Mouse (Mus musculus) spleen, postnatal 36 days (tissue): ENCODE results near the gene Rab40c.

Experiments
- DNase-seq, 2 experiments: peaks; one replicate each; pipeline ENCODE4 v3.0.0; 2022; ENCODE audit warnings: low spot score in 2 of 2, mixed read lengths in 1 of 2

Rab40c gene

GRCm38 (mm10) chr17:25919144-25919785 is at the start of gene Rab40c:
Gene Rab40c, minus strand, starts transcription at chr17:25919727.
- DNase-seq, result no peak

GRCm38 (mm10) chr17:25968176-25968575 is 48.6 kb upstream of the Rab40c start:
- DNase-seq, result no peak

GRCm38 (mm10) chr17:25967652-25968051 is 48.1 kb upstream of the Rab40c start:
- DNase-seq, result no peak

- no peak for DNase-seq
These were observed 44.7 kb upstream of the Rab40c start for GRCm38 (mm10) chr17:25964271-25964670.

GRCm38 (mm10) chr17:25962413-25962905 is 42.9 kb upstream of the Rab40c start:
- DNase-seq, result no peak

- DNase-seq, result peak; percentile 64 to 73
These were observed 42.0 kb upstream of the Rab40c start for GRCm38 (mm10) chr17:25961566-25961965.

GRCm38 (mm10) chr17:25959630-25960467 is 40.3 kb upstream of the Rab40c start:
- DNase-seq, result no peak

GRCm38 (mm10) chr17:25958771-25959494 is 39.4 kb upstream of the Rab40c start:
- DNase-seq, result no peak

GRCm38 (mm10) chr17:25957586-25958051 is 38.1 kb upstream of the Rab40c start:
- no peak for DNase-seq

GRCm38 (mm10) chr17:25956631-25957030 is 37.1 kb upstream of the Rab40c start:
- DNase-seq, result no peak

GRCm38 (mm10) chr17:25956201-25956600 is 36.7 kb upstream of the Rab40c start:
- DNase-seq, result no peak

GRCm38 (mm10) chr17:25955736-25956135 is 36.2 kb upstream of the Rab40c start:
- no peak for DNase-seq

- no peak for DNase-seq
These were observed 35.1 kb upstream of the Rab40c start for GRCm38 (mm10) chr17:25954671-25955070.

- DNase-seq, result no peak
These were observed 33.6 kb upstream of the Rab40c start for GRCm38 (mm10) chr17:25953161-25953560.

- DNase-seq, result no peak
These were observed 32.5 kb upstream of the Rab40c start, which contains the start of gene A930017K11Rik for GRCm38 (mm10) chr17:25951803-25952623. Gene A930017K11Rik, minus strand, starts transcription at chr17:25952565.

- DNase-seq, result no peak
These were observed 31.8 kb upstream of the Rab40c start for GRCm38 (mm10) chr17:25951225-25951802.

- no peak for DNase-seq
These were observed 31.2 kb upstream of the Rab40c start for GRCm38 (mm10) chr17:25950706-25951105.

- DNase-seq, result no peak
These were observed 30.5 kb upstream of the Rab40c start for GRCm38 (mm10) chr17:25949981-25950380.

GRCm38 (mm10) chr17:25948051-25948450 is 28.5 kb upstream of the Rab40c start:
- DNase-seq, result no peak

- DNase-seq, result no peak
These were observed 28.0 kb upstream of the Rab40c start for GRCm38 (mm10) chr17:25947576-25947975.

- no peak for DNase-seq
These were observed 27.4 kb upstream of the Rab40c start for GRCm38 (mm10) chr17:25946891-25947290.
